Mouse (Mus musculus): ENCODE measurements around the gene Aldh16a1.

The Aldh16a1 gene

GRCm38 (mm10) chr7:45154096-45154992, at the start of gene Aldh16a1, which contains the start of gene Pih1d1:
Gene Aldh16a1, minus strand, starts transcription at chr7:45154584.
Gene Pih1d1, plus strand, starts transcription at chr7:45154303.
- peak; percentile 97 for DNase-seq (ENCODE audit: low spot score in 2 of 2)

GRCm38 (mm10) chr7:45202654-45203053, 48.3 kb upstream of the Aldh16a1 start:
- no peak for DNase-seq (ENCODE audit: low spot score in 2 of 2)

GRCm38 (mm10) chr7:45198961-45199360, 44.6 kb upstream of the Aldh16a1 start:
- DNase-seq (ENCODE audit: low spot score in 2 of 2), result no peak

- DNase-seq (ENCODE audit: low spot score in 2 of 2), result peak; percentile 56 to 58
Measured at GRCm38 (mm10) chr7:45198435-45198834, 44.1 kb upstream of the Aldh16a1 start.

GRCm38 (mm10) chr7:45196994-45197393, 42.6 kb upstream of the Aldh16a1 start:
- no peak for DNase-seq (ENCODE audit: low spot score in 2 of 2)

- DNase-seq (ENCODE audit: low spot score in 2 of 2), result no peak
Measured at GRCm38 (mm10) chr7:45196176-45196535, 41.8 kb upstream of the Aldh16a1 start.

GRCm38 (mm10) chr7:45195341-45196175, 41.2 kb upstream of the Aldh16a1 start:
- no peak for DNase-seq (ENCODE audit: low spot score in 2 of 2)

- no peak for DNase-seq (ENCODE audit: low spot score in 2 of 2)
Measured at GRCm38 (mm10) chr7:45193871-45194785, 39.7 kb upstream of the Aldh16a1 start.

GRCm38 (mm10) chr7:45193406-45193805, 39.0 kb upstream of the Aldh16a1 start:
- DNase-seq (ENCODE audit: low spot score in 2 of 2), result no peak

GRCm38 (mm10) chr7:45192585-45193310, 38.4 kb upstream of the Aldh16a1 start:
- DNase-seq (ENCODE audit: low spot score in 2 of 2), result no peak

- no peak for DNase-seq (ENCODE audit: low spot score in 2 of 2)
Measured at GRCm38 (mm10) chr7:45191803-45192363, 37.5 kb upstream of the Aldh16a1 start.

- no peak for DNase-seq (ENCODE audit: low spot score in 2 of 2)
Measured at GRCm38 (mm10) chr7:45191161-45191560, 36.8 kb upstream of the Aldh16a1 start.

- no peak for DNase-seq (ENCODE audit: low spot score in 2 of 2)
Measured at GRCm38 (mm10) chr7:45190186-45190585, 35.8 kb upstream of the Aldh16a1 start.

- peak in 1 of 2 experiments; percentile 4 for DNase-seq (ENCODE audit: low spot score in 2 of 2)
Measured at GRCm38 (mm10) chr7:45189600-45189999, 35.2 kb upstream of the Aldh16a1 start.

GRCm38 (mm10) chr7:45185921-45186320, 31.5 kb upstream of the Aldh16a1 start:
- DNase-seq (ENCODE audit: low spot score in 2 of 2), result no peak

GRCm38 (mm10) chr7:45183672-45184071, 29.3 kb upstream of the Aldh16a1 start:
- DNase-seq (ENCODE audit: low spot score in 2 of 2), result no peak

GRCm38 (mm10) chr7:45182606-45183005, 28.2 kb upstream of the Aldh16a1 start:
- DNase-seq (ENCODE audit: low spot score in 2 of 2), result no peak

GRCm38 (mm10) chr7:45182199-45182601, 27.8 kb upstream of the Aldh16a1 start:
- peak; percentile 67 to 69 for DNase-seq (ENCODE audit: low spot score in 2 of 2)

- DNase-seq (ENCODE audit: low spot score in 2 of 2), result no peak
Measured at GRCm38 (mm10) chr7:45181540-45181939, 27.2 kb upstream of the Aldh16a1 start.

- DNase-seq (ENCODE audit: low spot score in 2 of 2), result no peak
Measured at GRCm38 (mm10) chr7:45180896-45181477, 26.6 kb upstream of the Aldh16a1 start, which contains the start of gene Pth2. Gene Pth2, plus strand, starts transcription at chr7:45180995.

Data from frontal cortex, postnatal 25 days (tissue).